Mouse (Mus musculus): ENCODE results near the gene Micall1.

GRCm38 (mm10) chr15:79128208-79128607, 19.5 kb downstream of the Micall1 start:
- TF ChIP-seq POLR2A (IDR thresholded peaks at IDR 0.05; ENCODE audit: low read depth, low read length) (no peak), USF1 (IDR thresholded peaks at IDR 0.05; ENCODE audit: low read depth, low read length) (no peak), ZMIZ1 (IDR thresholded peaks at IDR 0.05; ENCODE audit: low read depth, low read length) (no peak), EP300 (IDR thresholded peaks at IDR 0.05; ENCODE audit: low read length) (no peak), ELF1 (IDR thresholded peaks at IDR 0.05; ENCODE audit: low read depth, low read length) (no peak), TCF12 (IDR thresholded peaks at IDR 0.05; ENCODE audit: low read depth, low read length) (no peak), MAX (IDR thresholded peaks at IDR 0.05; ENCODE audit: low read length) (no peak)

Data from CH12.LX (cell line).